Mouse (Mus musculus) retina, adult 2 months (tissue): ENCODE results near the gene Tmem135.

ENCODE experiments used
- DNase-seq: peaks from one replicate; pipeline ENCODE4 v3.0.0-alpha.2; 2012; ENCODE audit warnings: low read depth, low spot score

The Tmem135 gene

DNA sequence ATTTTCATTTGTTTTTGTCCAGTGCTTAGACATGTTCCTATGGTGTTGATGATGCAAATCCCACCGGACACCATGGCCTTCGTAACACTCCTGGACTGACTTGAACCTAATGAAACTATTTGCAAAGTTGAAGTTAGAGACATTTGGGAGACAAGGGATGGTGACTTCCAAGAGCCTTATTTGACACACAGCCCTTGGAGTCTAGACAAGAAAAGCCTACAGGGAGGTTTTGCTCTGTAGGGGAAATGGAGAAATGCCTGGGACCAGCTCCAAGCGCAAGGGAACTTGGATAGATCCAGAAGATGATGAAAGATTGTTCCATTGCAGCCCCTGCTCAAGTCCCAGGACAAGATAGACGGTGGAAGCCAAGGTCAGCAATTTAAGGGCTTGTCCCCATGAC is 304.3 kb downstream of the Tmem135 start:
- no peak for DNase-seq
